Mouse (Mus musculus) adrenal gland, postnatal 25 days (tissue): ENCODE measurements at regions not wholly inside any gene's neighbourhood (a gene's known extent, or its start where the extent isn't known, plus 50 kb on each side); places are given as distances from the start of the nearest gene placed in this dataset.

ENCODE experiments used
- DNase-seq: peaks from one replicate; pipeline ENCODE4 v3.0.0; 2021; ENCODE audit warnings: mixed read lengths

- no peak for DNase-seq
Measured at GRCm38 (mm10) chr8:53956148-53956547, 121.3 kb upstream of the Vegfc start.

- no peak for DNase-seq
Measured at GRCm38 (mm10) chr8:53958548-53958947, 118.9 kb upstream of the Vegfc start.

GRCm38 (mm10) chr8:53962993-53963392 lies 114.4 kb upstream of the Vegfc start:
- no peak for DNase-seq

GRCm38 (mm10) chr8:53984296-53984695 lies 93.1 kb upstream of the Vegfc start:
- no peak for DNase-seq

GRCm38 (mm10) chr8:53985685-53986084 lies 91.7 kb upstream of the Vegfc start:
- DNase-seq, result no peak

- DNase-seq, result no peak
Measured at GRCm38 (mm10) chr8:53994208-53994607, 83.2 kb upstream of the Vegfc start.

- no peak for DNase-seq
Measured at GRCm38 (mm10) chr8:53997461-53997860, 79.9 kb upstream of the Vegfc start.

- no peak for DNase-seq
Measured at GRCm38 (mm10) chr8:54002948-54003347, 74.5 kb upstream of the Vegfc start.

- DNase-seq, result no peak
Measured at GRCm38 (mm10) chr8:54014096-54014495, 63.3 kb upstream of the Vegfc start.

- DNase-seq, result no peak
Measured at GRCm38 (mm10) chr8:54018535-54019165, 58.8 kb upstream of the Vegfc start.
